Mouse (Mus musculus): Measurements from ENCODE around the gene Slc4a1ap.
"Not testable (repeated sequence)": the region's sequence is repeated elsewhere in the genome, so short reads cannot be mapped to it uniquely, and the experiment has no call there.

Gene Slc4a1ap

DNA sequence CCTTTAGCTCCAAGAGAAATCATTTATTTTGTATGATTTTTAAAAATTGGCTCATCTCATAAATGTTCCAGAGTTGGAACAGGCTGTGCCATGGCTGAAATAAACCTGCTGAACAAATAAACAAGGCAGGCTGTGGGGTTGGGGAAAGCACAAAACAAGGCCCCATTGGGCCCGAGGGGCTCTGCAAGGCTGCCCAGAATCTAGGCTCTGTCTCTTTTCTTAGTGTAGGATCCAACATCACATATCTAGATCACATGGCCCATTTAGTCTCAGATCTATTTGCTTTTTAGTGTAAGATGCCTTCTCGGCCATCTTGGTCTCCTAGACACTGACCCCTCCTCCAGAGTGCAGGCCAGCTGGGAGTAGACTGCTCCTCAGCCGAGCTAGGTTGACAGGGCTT, 39.7 kb downstream of the Slc4a1ap start:
- no peak for DNase-seq (ENCODE audit: low spot score in 2 of 2)

DNA sequence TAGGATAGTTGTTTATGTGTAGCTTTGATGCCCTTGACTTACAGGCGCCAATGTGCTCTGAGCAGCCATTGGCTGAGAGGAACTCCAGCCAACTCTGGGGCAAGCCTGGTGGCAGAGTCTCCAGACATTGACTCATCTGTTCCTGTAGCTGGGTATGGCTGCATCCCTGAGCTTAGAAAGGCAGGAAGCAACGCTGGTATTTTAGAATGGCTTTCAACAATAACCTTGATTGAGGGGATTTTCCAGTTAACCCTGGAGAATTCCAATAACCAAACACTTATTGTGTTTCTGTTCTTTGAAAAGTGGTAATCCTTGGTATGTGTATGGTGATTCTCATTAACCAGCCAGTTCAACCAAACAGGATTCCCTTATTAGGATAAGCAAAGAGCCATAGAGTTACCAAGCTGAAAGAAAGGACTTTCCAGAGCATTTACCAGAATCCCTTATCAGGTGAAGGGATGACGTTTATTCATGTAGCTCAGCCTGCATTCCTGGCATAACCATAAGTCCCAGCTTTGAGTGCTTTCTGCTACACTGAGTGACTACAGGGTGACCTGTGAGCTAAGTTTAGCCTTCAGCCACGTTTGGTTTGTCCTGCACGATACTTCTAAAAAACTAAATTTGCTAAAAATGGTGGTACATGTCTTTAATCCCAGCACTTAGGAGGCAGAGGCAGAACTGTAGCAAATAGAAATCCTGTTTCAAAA, 41.3 kb downstream of the Slc4a1ap start:
- no peak for DNase-seq (ENCODE audit: low spot score in 2 of 2)

DNA sequence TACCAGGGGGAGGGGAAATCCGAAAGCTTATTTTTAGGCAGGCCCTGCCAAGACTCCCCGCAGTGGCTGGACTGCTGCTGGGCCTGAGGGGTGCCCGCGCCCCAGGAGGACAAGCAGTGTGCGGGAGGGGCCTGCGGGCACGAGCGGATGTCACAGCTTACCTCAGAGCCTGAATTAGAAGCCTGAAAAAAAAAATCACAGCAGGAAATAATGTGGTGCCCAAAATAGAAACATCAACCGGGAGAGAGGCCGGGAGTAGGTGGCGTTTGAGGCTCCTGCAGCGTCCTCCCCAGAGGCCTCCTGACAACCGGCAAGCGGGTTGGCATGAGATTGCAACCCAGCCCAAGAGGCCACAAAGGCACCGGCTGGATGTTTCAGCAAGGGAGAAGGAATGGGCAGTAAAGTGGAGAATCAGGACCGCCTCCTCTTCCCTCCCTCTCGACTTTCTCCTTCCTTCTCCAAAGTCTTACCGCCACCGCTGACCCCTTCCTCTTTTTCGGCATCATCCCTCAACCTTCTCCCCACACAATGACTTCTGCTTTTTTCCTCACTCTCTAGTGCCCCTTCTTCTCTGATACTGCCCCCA, 44.3 kb downstream of the Slc4a1ap start:
- DNase-seq (ENCODE audit: low spot score in 2 of 2), result peak; percentile 85 to 90

- no peak for DNase-seq (ENCODE audit: low spot score in 2 of 2)
These were observed 46.9 kb downstream of the Slc4a1ap start for GRCm38 (mm10) chr5:31573722-31574121.

DNA sequence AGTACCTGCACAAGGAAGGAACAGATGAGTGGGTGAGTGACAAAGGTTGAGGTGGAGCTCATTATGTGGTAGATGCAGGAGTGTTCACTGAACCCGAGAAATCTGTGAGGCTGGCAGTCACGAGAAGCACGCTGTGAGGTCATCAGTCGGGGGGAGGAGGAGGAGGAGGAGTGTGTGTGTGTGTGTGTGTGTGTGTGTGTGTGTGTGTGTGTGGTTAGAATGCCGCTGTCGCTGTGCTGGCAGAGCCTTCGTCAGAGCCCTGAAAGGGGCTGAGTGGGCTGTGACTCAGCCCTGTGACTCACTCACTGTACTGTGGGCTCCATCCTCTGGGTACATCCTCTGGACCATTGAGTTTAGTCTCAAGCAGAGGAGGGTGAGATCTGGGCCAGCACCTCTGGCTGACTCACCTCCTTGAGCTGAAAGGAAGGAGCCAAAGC, 49.8 kb downstream of the Slc4a1ap start:
- DNase-seq (ENCODE audit: low spot score in 2 of 2), result peak in 1 of 2 experiments; percentile 34

GRCm38 (mm10) chr5:31581263-31581662, 54.5 kb downstream of the Slc4a1ap start:
- DNase-seq (ENCODE audit: low spot score in 2 of 2), result no peak

- DNase-seq (ENCODE audit: low spot score in 2 of 2), result no peak
These were observed 55.1 kb downstream of the Slc4a1ap start for GRCm38 (mm10) chr5:31581932-31582331.

DNA sequence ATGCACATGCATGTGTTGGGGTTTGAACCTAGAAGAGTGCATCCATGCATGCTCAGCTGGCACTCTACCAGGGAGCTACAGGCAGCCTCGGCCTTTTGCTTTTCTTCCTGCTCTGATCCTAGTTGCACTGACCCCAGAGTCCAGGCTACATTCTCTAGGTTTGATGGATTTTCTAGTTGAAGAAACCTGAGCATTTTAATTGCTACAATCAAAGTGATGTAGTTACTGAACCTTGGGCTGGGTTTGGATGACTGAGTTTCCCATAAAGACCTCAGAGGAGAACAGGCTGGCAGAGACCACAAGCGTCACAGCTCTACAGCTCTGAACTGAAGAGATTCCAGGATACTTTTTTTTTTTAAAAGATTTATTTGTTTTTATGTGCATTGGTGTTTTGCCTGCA, 56.5 kb downstream of the Slc4a1ap start:
- no peak for DNase-seq (ENCODE audit: low spot score in 2 of 2)

GRCm38 (mm10) chr5:31585526-31585925, 58.7 kb downstream of the Slc4a1ap start:
- DNase-seq (ENCODE audit: low spot score in 2 of 2), result no peak

- DNase-seq (ENCODE audit: low spot score in 2 of 2), result no peak
These were observed 61.2 kb downstream of the Slc4a1ap start for GRCm38 (mm10) chr5:31588016-31588415.

DNA sequence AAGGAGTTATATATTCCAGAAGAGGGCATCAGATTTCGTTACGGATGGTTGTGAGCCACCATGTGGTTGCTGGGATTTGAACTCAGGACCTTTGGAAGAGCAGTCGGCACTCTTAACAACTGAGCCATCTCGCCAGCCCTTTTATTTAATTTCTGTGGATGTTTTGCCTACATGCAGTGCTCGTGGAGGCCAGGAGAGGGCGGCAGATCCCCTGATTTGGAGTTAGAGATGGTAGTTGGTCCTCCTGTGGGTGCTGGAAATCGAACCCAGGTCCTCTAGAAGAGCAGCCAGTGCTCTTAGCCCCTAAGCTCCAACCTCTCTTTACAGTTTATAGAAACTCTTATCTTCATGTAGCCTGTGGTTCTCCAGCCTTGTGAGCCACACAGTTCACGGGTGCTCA, 61.9 kb downstream of the Slc4a1ap start:
- not testable (repeated sequence) for DNase-seq (ENCODE audit: low spot score in 2 of 2)

GRCm38 (mm10) chr5:31589711-31590319, 63.0 kb downstream of the Slc4a1ap start:
- no peak for DNase-seq (ENCODE audit: low spot score in 2 of 2)

DNA sequence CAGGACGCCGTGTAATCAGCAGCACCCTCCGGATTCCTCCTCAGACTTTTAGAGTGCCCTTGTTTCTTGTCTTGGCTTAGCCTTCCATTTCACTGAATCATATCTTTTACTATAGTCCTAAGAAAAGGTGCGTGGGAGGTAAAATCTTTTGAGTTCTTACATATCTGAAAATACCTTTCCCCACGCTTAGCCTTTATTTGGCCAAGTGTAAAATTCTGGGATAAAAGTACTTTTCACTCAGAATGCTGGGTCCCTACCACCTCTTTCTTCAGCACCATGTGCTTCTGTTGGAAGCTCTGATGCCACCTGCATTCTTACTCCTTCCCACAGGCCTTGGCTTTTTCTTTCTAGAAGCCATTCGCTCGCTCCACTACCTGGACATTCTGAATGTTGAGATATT, 64.3 kb downstream of the Slc4a1ap start:
- no peak for DNase-seq (ENCODE audit: low spot score in 2 of 2)

GRCm38 (mm10) chr5:31595868-31596267, 69.1 kb downstream of the Slc4a1ap start:
- no peak for DNase-seq (ENCODE audit: low spot score in 2 of 2)

DNA sequence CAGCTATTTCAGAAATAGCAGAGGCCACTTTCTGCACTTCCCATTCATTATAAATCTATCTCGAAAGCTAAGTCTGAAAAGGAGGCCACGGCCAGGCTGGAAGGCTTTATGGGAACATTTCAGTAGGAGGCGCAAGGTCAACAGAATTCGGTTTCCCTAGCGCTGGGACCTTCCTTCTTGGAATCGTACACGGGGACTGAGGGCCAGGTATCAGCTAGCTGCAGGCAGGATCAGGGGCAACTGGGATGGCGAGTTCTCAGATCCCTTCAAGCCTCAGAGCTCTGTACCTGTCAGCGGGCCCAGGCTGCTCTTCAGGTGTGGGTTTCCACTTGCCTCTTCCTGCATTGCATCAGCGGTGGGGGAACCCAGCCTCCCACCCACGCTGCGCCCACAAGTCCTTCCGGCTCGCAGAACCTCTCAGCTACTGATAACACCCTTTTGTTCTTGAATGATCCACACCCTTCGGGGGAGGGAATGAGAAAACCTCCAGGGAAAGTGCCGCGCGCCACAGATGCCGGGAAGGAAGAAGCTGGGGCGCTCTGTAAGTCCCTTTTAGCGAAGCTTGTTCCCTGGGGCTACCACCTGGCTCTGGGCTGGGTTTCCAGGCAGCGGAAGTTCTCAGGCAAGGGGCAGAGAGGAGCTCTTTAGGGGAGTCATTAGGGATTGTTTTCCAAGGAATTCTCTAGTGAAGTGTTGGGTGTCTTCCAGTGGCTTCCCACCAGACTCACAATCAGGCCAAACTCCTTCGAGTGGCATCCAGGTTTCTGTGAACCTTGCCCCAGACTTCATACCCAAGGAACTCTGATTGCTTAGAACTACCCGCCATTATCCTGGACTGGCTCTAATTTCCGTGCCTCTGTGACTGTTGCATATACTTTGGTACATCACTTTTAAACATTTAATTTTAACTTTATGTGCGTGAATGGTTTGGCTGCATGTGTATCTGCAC, 70.0 kb downstream of the Slc4a1ap start, which contains the start of gene Mrpl33:
Gene Mrpl33, plus strand, starts transcription at position 455 of the 949 bp plus-strand sequence.
- peak; percentile 56 to 62 for DNase-seq (ENCODE audit: low spot score in 2 of 2)

GRCm38 (mm10) chr5:31597430-31597944, 70.7 kb downstream of the Slc4a1ap start:
- DNase-seq (ENCODE audit: low spot score in 2 of 2), result no peak

- DNase-seq (ENCODE audit: low spot score in 2 of 2), result no peak
These were observed 71.3 kb downstream of the Slc4a1ap start for GRCm38 (mm10) chr5:31598121-31598520.

- DNase-seq (ENCODE audit: low spot score in 2 of 2), result no peak
These were observed 71.8 kb downstream of the Slc4a1ap start for GRCm38 (mm10) chr5:31598579-31598978.

- DNase-seq (ENCODE audit: low spot score in 2 of 2), result no peak
These were observed 72.4 kb downstream of the Slc4a1ap start for GRCm38 (mm10) chr5:31599161-31599560.

GRCm38 (mm10) chr5:31601162-31601722, 74.4 kb downstream of the Slc4a1ap start:
- DNase-seq (ENCODE audit: low spot score in 2 of 2), result no peak

GRCm38 (mm10) chr5:31602377-31602776, 75.6 kb downstream of the Slc4a1ap start:
- peak; percentile 87 to 92 for DNase-seq (ENCODE audit: low spot score in 2 of 2)

Measured in heart, adult 9 months (tissue).